Mouse (Mus musculus): ENCODE data around the gene Hdac9. TPM values are rescaled to one million over a fixed set of nuclear protein-coding genes. Genes with fewer than 3 reads are reported as not detected.

The Hdac9 gene
- polyA plus RNA-seq, 1 experiment from 2014 or later: 3.3 TPM

DNA sequence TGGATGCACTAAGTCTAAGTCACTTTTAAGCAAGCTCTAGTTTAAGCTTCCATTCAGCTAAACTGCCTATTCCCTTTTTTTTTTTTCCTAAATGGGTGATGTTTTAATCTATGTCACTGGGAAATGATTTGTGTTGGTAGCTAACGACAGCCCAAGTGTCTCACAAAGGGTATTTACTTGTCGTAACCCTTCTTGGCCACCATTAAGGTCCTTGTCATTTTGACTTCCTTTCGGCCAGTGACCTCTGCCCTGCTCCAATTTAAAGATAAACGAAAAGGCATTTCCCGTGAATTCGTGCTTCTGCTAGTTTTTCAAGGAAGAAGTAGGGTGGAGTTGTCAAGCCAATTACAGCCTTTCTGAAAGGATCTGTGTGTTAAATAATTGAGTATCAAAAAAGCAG, 565.0 kb downstream of the Hdac9 start:
- H3K9me3 ChIP-seq (replicated peaks; ENCODE audit: low read length): no peaks in the 10 kb centered on the region
- no peaks in the 10 kb centered on the region for H3K27me3 ChIP-seq (ENCODE audit: insufficient read depth, low read length)
- no peak overlapping the region for H3K9ac ChIP-seq (ENCODE audit: low read depth, low read length)
- 10% methylated on average over 6 of the region's 6 CpGs for WGBS
- no peaks in the 10 kb centered on the region for H3K36me3 ChIP-seq (ENCODE audit: insufficient read depth, low read length)
- H3K4me1 ChIP-seq (replicated peaks; ENCODE audit: insufficient read depth, low read length): no peaks in the 10 kb centered on the region
- H3K4me2 ChIP-seq (ENCODE audit: low read length): no peak overlapping the region
- DNase-seq (ENCODE audit: low spot score) (peak; percentile 54), ATAC-seq (replicated peaks; ENCODE audit: low FRiP score, low read depth) (no peak)
- H3K4me3 ChIP-seq (replicated peaks; ENCODE audit: low read depth, low read length): no peak overlapping the region
- H3K27ac ChIP-seq: no peak overlapping the region
- no peak for TF ChIP-seq CTCF (IDR thresholded peaks at IDR 0.05; ENCODE audit: low read depth)

DNA sequence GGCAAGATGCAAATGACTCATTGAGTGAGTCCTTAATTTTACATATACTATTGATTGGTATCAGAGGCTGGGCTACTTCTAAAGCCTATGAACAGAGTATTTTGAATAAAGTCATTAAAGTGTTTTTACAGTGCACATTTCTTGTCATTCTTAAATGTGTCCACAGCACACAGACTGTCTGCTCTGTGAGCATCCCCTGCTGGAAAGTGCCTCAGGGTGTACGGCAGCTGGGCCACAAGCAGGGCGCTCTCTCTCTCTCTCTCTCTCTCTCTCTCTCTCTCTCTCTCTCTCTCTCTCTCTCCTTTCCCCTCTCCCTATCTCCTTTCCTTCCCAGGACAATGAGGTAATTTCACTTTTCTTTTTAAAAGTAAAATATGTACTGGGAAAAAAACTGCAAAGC, 569.4 kb downstream of the Hdac9 start:
- Histone ChIP-seq H3K4me3 (replicated peaks; ENCODE audit: low read depth, low read length) (no peak overlapping the region), H3K36me3 (ENCODE audit: insufficient read depth, low read length) (no peaks in the 10 kb centered on the region), H3K4me1 (replicated peaks; ENCODE audit: insufficient read depth, low read length) (no peaks in the 10 kb centered on the region), H3K27ac (no peak overlapping the region), H3K9ac (ENCODE audit: low read depth, low read length) (no peak overlapping the region), H3K4me2 (ENCODE audit: low read length) (no peak overlapping the region), H3K27me3 (ENCODE audit: insufficient read depth, low read length) (no peaks in the 10 kb centered on the region), H3K9me3 (replicated peaks; ENCODE audit: low read length) (no peaks in the 10 kb centered on the region)
- 64% methylated on average over 2 of the region's 2 CpGs for WGBS
- no peak for ATAC-seq (replicated peaks; ENCODE audit: low FRiP score, low read depth)
- TF ChIP-seq CTCF (IDR thresholded peaks at IDR 0.05; ENCODE audit: low read depth): no peak
- DNase-seq (ENCODE audit: low spot score): no peak

DNA sequence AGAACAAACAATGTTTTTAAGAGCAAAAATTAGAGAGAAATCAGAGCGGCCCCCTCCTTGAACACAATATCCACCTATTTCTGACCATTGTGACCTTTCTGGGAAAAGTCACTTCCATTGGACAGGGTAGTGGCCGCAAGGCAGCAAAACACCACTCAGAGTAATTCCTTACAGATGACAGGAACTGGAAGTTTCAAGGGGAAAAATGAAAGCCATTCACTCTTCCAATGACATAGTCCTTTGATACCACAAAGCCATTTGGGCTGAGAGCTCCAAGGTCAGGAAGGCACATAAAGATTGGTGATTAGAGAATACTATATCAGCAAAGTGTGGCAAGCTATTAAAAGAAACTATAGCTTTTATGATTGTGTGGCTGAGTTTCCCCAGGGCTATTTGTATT, 574.1 kb downstream of the Hdac9 start:
- TF ChIP-seq CTCF (IDR thresholded peaks at IDR 0.05; ENCODE audit: low read depth): no peak
- no peaks in the 10 kb centered on the region for H3K9me3 ChIP-seq (replicated peaks; ENCODE audit: low read length)
- H3K4me1 ChIP-seq (replicated peaks; ENCODE audit: insufficient read depth, low read length): no peaks in the 10 kb centered on the region
- H3K27me3 ChIP-seq (ENCODE audit: insufficient read depth, low read length): no peaks in the 10 kb centered on the region
- no peak overlapping the region for H3K4me3 ChIP-seq (replicated peaks; ENCODE audit: low read depth, low read length)
- 69% methylated on average over 2 of the region's 2 CpGs for WGBS
- ATAC-seq (replicated peaks; ENCODE audit: low FRiP score, low read depth): no peak
- DNase-seq (ENCODE audit: low spot score): no peak
- no peak overlapping the region for H3K4me2 ChIP-seq (ENCODE audit: low read length)
- H3K27ac ChIP-seq: no peak overlapping the region
- no peak overlapping the region for H3K9ac ChIP-seq (ENCODE audit: low read depth, low read length)
- no peaks in the 10 kb centered on the region for H3K36me3 ChIP-seq (ENCODE audit: insufficient read depth, low read length)

DNA sequence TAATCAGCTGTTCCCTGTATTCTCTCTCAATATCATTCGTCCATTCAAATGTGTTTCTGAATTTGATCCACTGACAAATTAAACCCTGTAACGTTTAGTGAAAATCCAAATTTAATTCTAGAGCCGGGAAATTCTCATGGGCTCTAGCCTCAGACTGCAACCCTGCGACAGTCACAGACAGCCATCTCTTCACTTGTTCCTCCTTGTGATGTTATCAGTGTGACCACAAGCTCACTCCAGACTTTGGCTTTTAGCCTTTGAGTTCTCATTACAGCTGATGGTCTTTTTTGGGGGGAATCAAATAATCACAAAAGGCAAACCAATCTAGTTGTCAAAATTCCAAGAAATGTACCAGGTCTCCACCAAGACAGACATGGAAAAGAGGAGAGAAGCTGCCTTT, 578.0 kb downstream of the Hdac9 start:
- no peaks in the 10 kb centered on the region for H3K27me3 ChIP-seq (ENCODE audit: insufficient read depth, low read length)
- H3K4me2 ChIP-seq (ENCODE audit: low read length): no peak overlapping the region
- no peak overlapping the region for H3K4me3 ChIP-seq (replicated peaks; ENCODE audit: low read depth, low read length)
- DNase-seq (ENCODE audit: low spot score): no peak
- H3K9me3 ChIP-seq (replicated peaks; ENCODE audit: low read length): no peaks in the 10 kb centered on the region
- no peak for ATAC-seq (replicated peaks; ENCODE audit: low FRiP score, low read depth)
- no peak for TF ChIP-seq CTCF (IDR thresholded peaks at IDR 0.05; ENCODE audit: low read depth)
- WGBS: 85% methylated on average over 4 of the region's 4 CpGs
- H3K4me1 ChIP-seq (replicated peaks; ENCODE audit: insufficient read depth, low read length): no peaks in the 10 kb centered on the region
- no peak overlapping the region for H3K9ac ChIP-seq (ENCODE audit: low read depth, low read length)
- H3K36me3 ChIP-seq (ENCODE audit: insufficient read depth, low read length): no peaks in the 10 kb centered on the region
- H3K27ac ChIP-seq: no peak overlapping the region

DNA sequence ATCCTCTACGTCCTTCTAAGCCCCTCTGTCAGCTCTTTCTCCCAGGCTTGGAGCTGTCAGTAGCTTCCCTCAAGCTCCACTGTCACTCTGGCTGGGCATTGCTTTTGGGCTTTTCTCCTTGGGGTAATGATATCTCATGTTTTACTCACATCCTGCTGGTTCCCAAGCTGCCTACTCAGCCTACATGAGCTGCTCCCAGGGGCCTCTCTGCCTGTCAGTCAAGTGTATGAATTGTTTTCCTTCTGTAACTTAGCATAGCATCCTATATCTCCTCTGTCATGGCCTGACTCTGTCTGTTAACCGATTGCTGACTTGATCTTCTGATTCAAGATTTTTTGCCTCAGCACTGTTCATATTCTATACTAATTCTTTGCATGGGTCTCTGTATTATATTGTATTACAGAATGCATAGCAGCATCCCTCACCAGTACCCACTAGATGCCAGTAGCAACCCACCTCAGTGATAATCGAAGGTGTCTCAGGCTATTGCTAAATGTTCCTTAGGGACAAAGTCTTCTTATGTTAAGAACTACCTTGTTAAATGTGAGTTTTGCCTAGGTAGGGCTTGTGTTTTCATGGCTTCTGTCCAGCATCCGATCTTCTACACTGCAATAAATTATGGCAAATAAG, 582.3 kb downstream of the Hdac9 start:
- Histone ChIP-seq H3K9ac (ENCODE audit: low read depth, low read length) (no peak overlapping the region), H3K27me3 (ENCODE audit: insufficient read depth, low read length) (no peaks in the 10 kb centered on the region), H3K4me2 (ENCODE audit: low read length) (no peak overlapping the region), H3K36me3 (ENCODE audit: insufficient read depth, low read length) (no peaks in the 10 kb centered on the region), H3K9me3 (replicated peaks; ENCODE audit: low read length) (no peaks in the 10 kb centered on the region), H3K4me1 (replicated peaks; ENCODE audit: insufficient read depth, low read length) (no peaks in the 10 kb centered on the region), H3K27ac (no peak overlapping the region), H3K4me3 (replicated peaks; ENCODE audit: low read depth, low read length) (no peak overlapping the region)
- 55% methylated on average over 4 of the region's 4 CpGs for WGBS
- DNase-seq (ENCODE audit: low spot score): no peak
- peak; percentile 31; the same call in 1 of the 2 replicates for TF ChIP-seq CTCF (IDR thresholded peaks at IDR 0.05; ENCODE audit: low read depth)
- no peak for ATAC-seq (replicated peaks; ENCODE audit: low FRiP score, low read depth)

DNA sequence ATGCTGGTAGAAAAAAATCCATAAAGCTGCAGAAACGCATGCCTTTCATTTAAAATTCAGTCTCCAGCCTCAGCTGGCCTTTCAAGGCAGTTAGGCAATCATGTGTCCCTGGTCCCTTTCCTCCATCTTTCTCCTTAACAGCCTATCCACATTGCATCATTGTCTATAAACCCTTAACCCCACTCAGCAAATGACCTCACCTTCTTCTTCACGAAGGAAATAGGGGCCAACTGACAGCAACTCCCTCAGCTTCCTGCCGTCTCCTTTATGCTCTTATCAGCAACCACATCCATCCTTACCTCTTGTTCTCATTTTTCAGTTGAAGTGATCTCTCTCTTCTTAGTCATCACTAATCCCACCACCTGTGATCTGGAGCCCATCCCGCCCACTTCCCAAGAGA, 584.0 kb downstream of the Hdac9 start:
- H3K9me3 ChIP-seq (replicated peaks; ENCODE audit: low read length): no peaks in the 10 kb centered on the region
- TF ChIP-seq CTCF (IDR thresholded peaks at IDR 0.05; ENCODE audit: low read depth): no peak
- WGBS: 47% methylated on average over 4 of the region's 4 CpGs
- no peaks in the 10 kb centered on the region for H3K27me3 ChIP-seq (ENCODE audit: insufficient read depth, low read length)
- no peaks in the 10 kb centered on the region for H3K36me3 ChIP-seq (ENCODE audit: insufficient read depth, low read length)
- no peak overlapping the region for H3K27ac ChIP-seq
- DNase-seq (ENCODE audit: low spot score) (no peak), ATAC-seq (replicated peaks; ENCODE audit: low FRiP score, low read depth) (no peak)
- no peak overlapping the region for H3K4me2 ChIP-seq (ENCODE audit: low read length)
- H3K4me1 ChIP-seq (replicated peaks; ENCODE audit: insufficient read depth, low read length): no peaks in the 10 kb centered on the region
- no peak overlapping the region for H3K4me3 ChIP-seq (replicated peaks; ENCODE audit: low read depth, low read length)
- no peak overlapping the region for H3K9ac ChIP-seq (ENCODE audit: low read depth, low read length)

DNA sequence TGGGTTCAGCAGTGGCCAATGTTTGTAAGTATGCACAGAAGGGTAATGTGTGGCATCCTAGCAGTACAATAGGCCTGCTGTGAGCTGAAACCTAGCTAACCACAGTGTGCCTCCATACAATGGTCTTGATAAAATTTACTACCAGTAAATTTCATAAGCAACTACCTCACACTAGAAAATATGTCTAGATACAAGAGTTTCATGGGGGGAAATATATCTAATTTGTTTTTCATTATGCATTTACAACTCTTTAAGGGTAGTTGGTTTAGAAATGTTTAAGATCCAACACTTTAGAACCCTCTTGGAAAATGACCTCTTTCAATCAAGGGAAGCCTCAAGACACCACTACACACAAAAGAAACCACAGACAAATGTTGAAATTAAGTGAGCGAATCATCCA, 589.8 kb downstream of the Hdac9 start:
- 100% methylated on average over 1 of the region's 1 CpGs for WGBS
- H3K36me3 ChIP-seq (ENCODE audit: insufficient read depth, low read length): no peaks in the 10 kb centered on the region
- no peak overlapping the region for H3K9ac ChIP-seq (ENCODE audit: low read depth, low read length)
- H3K27me3 ChIP-seq (ENCODE audit: insufficient read depth, low read length): no peaks in the 10 kb centered on the region
- no peaks in the 10 kb centered on the region for H3K9me3 ChIP-seq (replicated peaks; ENCODE audit: low read length)
- no peaks in the 10 kb centered on the region for H3K4me1 ChIP-seq (replicated peaks; ENCODE audit: insufficient read depth, low read length)
- H3K27ac ChIP-seq: no peak overlapping the region
- DNase-seq (ENCODE audit: low spot score) (no peak), ATAC-seq (replicated peaks; ENCODE audit: low FRiP score, low read depth) (no peak)
- TF ChIP-seq CTCF (IDR thresholded peaks at IDR 0.05; ENCODE audit: low read depth): no peak
- H3K4me2 ChIP-seq (ENCODE audit: low read length): no peak overlapping the region
- H3K4me3 ChIP-seq (replicated peaks; ENCODE audit: low read depth, low read length): no peak overlapping the region
